Mouse (Mus musculus): Measurements from ENCODE around the gene Gcm1.

The Gcm1 gene

DNA sequence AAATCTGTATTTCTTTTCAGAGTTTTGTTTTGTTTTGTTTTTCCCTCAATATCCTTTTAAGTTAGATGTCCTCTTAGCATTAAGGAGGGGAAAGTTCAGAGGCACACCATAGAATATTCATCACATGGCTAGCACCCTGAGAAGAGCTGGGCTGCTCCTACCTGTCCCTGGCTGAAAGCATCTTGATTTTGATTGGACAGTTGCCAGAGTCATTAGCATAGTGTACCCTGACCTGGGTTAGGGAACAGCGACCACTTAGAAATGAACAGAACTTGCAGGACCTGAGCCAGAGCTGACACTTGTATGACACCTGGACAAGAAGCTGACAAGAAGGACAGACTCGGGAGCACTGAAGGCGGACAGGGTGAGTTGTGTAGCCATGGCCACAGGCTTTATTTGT lies at the start of gene Gcm1:
Gcm1 (plus strand) TSS at position 248 of the 400 bp plus-strand sequence.
- DNase-seq = no peak

DNA sequence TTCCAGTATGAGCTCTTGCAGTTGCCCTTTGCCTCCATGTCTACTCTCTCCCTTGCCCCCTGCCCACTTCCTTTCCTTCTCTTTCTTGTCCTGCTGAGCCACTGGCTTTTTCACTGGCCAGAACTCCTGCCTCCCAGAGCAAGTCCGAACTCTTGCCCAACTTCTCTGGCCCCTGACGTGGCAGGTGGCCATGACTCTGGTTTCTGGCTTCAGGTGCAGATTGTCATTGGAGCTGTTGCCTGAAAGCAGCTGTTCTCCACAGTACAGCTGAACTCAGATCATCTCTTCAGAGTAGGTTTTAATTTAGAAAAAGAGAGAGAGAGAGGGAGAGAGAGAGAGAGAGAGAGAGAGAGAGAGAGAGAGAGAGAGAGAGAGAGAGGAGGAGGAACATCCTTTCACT lies 48.4 kb upstream of the Gcm1 start:
- no peak for DNase-seq

DNA sequence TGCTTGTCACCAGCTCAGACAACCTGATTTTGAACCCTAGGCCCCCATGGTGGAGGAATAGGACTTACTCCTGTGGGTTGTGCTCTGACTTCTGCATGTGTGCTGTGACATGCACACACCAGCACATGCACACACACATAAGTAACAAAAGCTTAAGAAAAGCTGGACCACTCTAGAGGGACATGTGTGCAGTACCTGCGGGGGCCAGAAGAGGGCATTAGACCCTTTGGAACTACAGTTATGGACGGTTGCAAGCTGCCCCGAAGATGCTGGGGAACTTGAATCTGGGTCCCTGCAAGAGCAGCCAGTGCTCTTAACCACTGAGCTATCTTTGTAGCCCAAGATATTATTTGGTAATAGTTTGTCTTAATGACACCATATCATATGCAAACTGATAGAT lies 46.2 kb upstream of the Gcm1 start:
- no peak for DNase-seq

DNA sequence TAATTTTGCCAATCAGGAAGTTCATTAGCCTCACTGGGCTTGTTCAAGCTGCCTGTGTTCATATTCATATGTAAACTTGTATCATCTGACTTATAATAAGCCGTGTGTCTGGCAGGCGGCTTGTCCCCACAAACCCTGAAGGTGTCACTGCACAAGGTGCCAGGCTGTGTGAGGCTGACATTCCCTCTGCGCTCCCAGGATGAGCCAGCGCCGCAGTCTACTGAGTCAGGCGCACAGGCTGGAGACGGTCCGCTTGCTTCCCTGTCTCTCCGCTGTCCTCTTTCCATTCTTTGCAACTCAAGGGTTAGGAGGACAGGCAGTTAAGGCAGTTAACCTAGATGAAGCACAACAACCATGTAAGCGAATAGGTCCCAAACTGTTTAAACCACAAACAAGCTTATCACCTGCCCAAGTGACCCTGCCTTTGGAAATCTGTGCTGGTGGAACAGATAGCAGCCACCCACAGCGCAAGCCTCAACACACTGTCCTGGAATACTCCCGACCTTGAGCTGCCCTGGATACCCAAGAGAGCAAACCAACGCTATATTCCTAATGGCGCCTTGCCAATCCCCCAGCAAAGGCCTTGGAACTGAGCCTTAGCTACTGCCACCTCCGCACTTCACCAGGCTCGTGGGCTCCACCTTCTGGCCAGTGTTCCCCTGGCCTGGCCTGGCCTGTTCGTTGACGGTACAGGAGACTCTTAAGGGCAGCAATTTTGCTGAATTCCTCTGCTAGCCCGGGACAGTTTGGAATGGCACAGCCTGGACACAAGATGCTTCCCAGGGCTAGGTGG lies 45.3 kb upstream of the Gcm1 start:
- peak; percentile 80 to 82 for DNase-seq

DNA sequence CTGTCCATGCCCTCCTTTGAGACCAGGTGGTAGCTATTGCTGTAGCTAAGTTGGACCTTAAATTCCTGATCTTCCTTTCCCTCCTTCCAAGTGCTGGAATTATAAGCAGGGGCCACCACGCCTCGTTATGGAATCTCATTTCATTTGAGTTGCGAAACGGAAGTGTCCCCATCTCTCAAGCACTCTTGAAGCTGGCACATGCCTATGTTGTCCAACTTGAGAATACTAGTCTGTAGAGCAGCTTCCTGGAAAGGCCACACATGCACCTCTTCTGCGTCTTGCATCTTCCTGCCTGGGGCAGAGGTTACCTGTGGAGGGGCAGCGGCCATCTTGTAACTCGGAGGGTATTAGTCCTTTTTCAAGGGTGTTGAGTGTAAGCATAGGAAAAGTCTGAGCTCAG lies 42.3 kb upstream of the Gcm1 start:
- no peak for DNase-seq

DNA sequence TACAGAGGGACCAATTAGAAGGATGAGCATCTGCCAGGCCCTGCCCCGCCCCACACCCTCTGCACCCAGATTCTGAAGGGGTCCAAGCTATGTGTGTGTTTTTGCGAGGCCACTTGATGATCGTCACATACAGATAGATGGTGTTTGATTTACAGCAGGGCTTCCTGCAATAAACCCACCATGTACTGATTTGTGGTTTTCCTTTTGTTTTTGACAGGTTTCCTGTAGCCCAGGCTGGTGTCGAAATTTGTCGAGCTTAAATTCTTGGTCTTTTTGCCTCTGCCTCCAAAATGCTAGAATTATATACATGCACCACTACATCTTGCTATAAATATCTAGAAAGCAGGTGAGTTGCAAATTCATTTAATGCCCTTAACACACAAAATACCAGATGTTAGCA lies 41.5 kb upstream of the Gcm1 start:
- DNase-seq = no peak

DNA sequence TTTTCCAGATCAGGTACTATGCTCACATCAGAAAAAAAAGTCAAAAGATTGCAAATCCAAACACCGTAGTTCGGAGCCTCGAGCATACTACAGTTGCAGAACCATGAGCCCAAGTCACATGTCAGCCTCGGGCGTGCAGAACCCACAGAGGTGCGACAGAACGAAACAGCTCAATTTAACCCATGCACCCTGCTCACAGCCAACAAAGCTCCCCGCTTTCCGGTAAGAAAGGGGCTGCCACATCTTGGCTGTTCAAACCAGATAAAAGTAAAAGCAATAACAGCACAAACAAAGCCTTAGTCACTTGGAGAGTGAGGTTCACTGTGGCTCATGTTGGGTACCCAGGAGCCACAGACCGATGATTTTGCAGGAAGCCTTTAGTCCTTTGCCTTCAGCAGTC lies 41.0 kb upstream of the Gcm1 start:
- DNase-seq = no peak

DNA sequence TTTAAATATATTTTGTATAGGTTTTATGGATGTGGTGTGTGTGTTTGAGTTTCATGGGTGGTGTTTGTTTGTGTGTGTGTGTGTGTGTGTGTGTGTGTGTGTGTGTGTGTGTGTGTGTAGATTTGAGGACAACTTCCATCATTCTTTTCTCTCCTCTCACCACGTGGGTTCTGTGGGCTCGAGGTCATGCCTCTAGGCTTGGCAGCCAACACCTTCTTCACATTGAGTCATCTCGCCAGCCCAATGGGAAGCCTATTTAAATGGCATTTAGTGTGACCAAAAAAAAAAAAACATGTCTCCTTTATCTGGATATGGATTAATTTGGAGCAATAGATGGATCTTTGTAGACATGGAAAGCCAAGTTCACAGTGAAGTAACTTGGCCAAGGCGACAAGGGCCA lies 39.7 kb upstream of the Gcm1 start:
- no peak for DNase-seq

DNA sequence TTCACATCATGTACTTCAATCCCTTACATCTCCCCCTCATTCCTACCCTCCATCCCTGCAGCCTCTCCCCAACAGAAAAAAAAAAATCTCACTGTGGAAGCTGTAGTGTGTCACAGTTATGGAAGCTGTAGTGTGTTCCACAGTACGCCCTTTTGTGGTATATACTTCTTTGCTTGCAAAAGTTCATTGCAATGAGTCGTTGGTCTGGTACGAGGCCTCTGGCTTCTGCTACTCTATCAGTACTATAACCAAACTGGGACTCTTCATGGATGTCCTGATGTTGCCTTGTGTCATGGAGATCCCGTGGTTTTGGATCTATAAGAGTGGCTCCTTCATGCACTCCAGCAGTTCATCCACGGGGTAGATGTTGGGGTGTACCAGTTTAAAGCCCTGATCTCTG lies 39.0 kb upstream of the Gcm1 start:
- no peak for DNase-seq

DNA sequence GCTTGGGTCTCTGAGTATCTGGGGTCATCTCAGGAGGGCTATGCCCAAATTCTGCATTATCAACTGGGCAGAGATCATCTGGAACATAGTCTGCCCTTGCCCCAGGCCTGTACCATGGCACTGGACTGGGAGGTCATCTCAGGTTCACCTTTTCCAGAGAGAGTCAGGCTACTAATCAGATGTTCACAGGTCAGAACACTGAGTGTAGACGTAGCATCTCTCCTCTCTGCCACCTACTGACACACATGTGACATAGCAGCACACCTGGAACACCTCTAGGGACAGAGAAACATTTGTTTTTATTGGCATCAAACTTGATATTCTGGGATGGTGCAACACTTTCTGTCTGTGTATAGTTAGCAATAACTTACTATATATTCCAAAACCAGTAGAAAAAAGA lies 37.9 kb upstream of the Gcm1 start:
- DNase-seq = no peak

DNA sequence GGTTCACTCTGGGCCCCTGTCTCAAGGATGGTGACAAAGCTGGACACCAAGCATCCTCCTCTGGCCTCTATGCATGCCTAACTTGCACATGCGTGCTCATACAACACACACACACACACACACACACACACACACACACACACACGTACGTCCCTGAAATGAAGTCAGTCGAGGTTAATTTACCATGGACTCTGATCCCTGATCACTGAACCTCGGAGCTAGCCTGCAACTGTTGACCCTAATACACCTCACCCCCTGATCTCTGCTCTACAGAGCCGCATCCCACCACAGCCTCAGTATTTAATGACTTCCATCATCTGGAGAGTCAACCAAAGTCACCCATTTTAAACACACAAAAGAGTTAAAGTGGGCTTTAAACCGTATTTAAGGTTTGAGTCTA lies 35.9 kb upstream of the Gcm1 start:
- DNase-seq = no peak

DNA sequence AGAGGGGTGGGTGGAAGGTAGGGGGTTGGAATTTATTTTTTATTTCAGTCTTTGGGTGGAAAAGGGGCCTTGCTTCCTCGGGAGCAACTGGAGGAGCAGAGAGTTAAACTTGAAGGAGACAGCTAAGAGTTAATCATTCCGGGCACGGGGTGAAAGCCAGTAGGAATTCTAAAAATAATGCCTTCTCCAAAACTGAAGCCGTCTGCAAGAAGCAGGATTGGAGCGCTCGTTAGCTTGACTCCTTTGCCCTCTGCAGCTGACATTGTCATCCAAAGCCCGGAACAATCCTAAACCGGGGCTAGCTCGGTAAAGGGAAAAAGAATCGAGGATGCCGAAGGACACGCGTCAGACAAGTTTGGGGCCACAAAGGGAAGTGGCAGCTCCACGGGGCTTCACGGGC lies 35.4 kb upstream of the Gcm1 start:
- DNase-seq = no peak

DNA sequence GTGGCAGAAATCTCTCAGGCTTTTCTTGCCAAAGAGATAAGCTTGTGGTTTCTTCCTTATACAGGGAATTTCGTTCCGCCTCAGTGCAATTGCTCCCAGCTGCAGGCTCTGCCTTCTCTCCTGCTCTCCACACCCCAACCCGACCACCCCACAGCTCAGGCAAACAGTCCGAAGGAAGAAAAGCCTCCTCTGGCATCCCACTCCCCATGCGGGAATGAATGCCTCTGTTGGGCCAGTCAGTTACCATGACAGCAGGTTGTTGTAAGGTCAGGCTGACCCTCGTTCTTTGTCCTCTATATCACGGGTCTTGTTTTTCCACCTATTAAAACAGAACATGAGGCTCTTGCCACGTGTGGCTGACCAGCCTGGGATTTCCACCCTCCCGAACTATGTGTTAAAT lies 30.5 kb upstream of the Gcm1 start:
- DNase-seq = no peak

DNA sequence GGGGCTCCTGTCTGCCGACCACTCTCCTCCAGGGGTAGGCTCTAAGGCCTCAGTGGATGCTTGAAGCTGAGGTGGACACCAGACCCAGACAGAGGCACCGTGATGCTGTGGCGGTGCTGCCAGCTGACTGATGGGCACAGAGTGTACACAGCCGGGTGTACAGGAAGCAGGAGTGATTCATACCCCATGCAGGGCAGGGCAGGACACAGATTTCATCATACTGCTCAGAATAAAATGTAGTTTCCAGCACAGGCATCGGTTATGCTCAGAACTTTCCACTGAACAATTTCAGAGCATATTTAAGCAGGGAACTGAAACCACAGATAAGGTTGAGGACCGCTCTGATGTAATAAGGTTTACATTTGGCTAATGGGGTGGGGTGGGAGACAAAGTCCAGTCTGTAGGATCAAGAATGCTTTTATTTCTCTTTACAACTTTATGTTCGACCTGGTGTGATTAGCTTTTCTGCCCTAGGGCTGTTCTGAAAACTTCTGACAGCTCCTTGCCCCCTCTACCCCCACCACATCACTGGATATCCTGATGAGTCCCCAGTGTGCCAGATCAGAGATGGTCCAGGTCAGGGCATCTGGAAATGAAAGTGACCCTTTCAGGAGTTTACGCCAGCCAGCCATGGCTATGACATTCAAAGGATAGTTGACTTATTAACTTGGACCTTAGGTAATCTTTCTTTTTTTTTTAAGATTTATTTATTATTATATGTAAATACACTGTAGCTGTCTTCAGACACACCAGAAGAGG lies 29.4 kb upstream of the Gcm1 start:
- DNase-seq = peak; percentile 27 to 33

DNA sequence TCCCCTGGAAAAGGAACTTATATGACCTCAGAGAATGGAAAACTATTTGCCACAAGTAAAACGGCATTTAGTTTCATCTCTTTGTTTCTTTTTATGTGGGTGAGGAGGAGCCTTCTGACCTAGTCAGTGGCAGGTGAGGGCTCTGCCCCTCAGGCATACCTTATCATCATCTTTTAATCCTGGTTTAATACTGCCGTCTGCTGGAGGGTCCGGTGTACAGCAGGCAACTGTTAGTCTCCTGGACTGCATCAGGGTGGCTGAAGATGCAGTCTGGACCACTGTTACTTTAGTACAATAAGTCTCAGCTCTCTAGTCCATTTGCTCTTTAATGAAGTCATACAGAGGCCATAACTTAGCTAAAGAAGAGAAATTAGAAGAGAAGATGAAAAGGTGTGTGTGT lies 26.9 kb upstream of the Gcm1 start:
- peak; percentile 55 to 60 for DNase-seq

DNA sequence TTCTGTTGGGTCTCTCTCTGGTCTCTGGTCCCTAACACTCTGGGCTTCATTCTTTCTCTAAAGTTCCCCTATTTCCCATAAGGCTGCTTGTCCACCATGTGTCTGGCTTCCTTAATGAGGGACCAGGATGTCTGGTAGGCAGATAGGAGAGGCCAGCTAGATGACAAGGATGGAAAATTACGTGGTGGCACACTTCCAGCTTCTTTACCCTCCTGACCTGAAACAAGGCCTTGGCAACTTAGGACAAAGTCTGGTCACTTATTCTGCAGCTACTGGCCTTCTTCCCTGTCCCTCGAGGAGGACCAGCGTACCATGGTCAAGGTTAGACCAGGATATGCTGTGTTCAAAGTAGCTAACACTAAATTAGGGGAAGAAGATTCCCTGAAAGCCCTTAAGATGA lies 24.6 kb upstream of the Gcm1 start:
- DNase-seq = no peak

DNA sequence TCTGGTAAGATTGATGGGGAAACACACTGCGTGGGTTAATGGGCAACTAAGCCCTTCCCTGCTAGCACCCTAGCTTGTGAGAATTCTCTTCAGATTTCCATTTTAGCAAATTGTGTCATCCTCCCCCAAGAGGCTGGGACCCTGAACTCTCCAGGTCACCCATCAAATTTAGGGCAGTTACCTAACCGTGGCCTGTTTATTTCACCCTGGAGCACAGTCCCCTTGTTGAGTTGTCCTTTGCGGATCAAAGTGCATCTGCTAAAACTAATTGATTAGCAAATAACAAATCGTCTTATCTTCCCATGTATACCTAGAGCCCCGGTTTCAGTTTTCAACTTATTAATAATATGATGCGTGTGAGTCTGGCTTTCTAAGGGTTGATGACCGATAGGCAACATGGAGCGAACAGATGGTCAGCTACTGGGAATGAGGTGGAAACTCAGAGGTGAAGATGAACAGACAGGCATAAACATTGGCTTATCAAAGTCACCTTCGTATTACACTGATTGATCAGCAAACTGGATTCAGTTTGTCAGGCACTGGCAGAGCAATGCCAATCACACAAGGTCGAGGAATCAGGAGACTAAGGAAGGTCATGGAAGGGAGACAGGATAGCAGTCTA lies 20.8 kb upstream of the Gcm1 start:
- DNase-seq = no peak

DNA sequence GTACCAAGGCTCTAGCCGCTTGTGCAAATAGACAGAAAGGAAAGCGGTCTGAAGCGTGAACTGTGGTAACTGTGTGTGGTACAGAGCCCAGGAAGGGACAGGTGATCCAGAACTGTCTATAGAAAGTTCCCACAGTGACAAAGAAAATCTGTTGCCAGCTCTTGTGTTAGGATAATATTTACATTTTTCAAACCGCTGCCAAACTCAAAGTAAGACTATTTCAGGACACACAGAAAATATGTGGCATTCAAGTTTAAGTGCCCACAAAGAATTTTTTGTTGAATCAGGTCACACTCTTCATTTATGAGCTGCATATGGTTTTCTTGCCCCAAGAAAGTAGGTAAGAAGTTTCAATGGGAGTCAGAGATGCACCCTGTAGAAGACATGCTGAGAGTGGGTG lies 18.8 kb upstream of the Gcm1 start:
- DNase-seq = no peak

DNA sequence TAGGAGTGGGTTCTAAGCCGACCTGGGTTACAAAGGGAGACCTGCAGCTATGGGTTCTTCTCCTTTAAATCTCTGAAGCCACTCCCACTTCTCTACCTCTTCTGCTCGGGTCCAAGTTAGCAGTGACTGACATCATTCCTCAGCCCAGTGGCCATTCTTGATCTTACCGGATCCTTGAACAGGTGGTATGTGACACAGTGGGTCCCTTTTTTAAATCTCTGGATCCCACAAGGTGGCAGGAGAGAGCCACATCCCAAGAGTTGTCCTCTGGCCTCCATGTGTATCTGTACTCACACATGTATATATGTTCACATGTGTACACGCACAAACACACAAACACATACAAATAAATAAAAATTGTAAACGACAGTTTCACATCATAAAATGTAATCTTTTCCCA lies 16.4 kb upstream of the Gcm1 start:
- DNase-seq = no peak

DNA sequence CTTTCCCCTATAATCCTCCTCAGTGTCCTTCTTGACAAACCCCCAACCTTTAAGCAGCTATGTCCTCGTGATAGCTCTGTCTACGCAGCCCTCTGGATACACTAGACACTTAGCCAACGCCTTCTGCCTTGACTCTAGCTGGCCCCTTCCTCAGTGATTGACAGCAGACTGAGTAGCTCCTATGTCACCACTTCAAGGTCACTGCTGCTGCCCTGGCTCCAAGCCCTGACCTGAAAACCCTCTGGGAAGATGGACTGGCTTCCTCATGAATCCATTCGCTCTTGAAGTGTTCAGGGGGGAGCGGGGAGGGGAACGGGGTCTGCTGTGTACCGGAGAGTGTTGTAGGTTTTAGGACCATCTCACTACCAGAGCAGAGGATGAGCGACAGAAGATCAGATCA lies 15.9 kb upstream of the Gcm1 start:
- DNase-seq = no peak

DNA sequence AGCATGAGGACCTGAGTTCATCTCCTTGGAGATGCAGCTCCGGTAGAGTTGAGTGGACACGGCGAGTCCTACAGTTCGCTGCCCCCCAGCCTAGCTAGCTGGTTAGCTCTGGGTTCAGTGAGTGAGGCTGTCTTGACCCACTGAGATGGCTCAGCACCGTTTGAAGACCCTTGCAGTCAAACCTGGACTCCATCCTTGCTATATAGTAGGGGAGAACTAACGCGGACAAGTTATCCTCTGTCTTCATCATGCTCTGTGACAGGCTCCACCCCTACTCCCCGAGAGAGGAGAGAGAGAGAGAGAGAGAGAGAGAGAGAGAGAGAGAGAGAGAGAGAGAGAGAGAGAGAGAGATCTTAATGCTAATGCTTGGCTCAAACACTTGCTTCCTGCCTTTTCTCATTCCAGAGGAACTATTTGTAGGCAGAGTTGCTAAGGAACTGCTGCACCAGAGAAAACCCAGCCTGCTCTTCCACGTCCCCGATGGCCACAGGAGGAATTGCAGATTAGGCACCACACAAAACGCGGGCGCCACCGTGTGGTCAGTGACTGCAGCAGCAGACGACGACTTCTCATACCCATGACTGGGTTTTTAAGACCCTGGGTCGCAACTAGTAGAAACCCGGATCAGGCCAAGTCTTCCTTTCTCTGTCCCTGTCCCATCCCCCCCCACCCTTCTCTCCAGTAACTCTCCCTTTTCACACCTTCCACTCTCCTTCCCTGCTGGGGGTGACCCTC lies 12.8 kb upstream of the Gcm1 start:
- peak; percentile 47 to 74 for DNase-seq

DNA sequence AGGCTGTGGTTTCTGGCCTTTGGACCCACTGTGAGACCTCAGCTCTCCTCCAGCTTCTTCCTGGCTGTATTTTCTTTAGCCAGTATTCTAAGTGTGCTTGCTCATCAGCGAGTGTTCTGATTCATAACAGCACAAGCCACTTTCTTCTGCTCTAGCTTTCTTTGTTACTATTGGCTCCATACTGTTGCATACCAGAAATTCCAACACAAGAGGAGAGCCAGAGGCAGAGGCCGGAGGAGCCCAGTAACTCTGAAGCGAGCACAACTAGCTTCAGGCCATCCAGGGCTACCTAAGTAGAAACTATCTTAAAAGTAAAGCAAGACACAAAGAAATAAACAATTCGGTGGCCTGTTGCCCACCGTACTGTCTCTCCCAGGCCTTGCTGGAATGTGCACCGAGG lies 6.6 kb upstream of the Gcm1 start:
- no peak for DNase-seq

DNA sequence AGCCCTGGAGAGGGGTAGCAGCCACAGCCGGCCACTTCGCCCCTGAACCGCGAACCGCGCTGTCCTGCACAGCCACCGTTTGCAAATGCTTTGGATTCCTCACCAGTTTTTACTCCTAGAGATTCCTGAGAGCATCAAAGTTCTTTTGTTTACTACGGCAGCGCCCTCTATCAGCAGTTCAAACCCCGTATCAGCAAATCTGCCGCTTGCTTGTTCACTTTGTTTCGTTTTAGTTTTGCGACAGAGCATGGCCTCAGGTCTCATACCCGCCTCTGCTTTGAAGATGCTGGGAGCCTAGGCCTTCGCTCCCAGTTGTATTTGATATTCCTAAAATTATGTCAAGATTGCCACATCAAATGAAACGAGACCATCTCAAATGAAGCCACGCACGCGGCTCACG lies 5.0 kb upstream of the Gcm1 start:
- DNase-seq = peak in 1 of 2 experiments; percentile 7
